Mouse (Mus musculus) left cerebral cortex, adult 8-10 months (tissue): ENCODE data around the gene Mtcl1. TPM values are rescaled to one million over a fixed set of nuclear protein-coding genes. Genes with fewer than 3 reads are reported as not detected.

ENCODE experiments used
- DNase-seq, 2 experiments: peaks; one replicate each; pipeline ENCODE4 v3.0.0; 2022; ENCODE audit warnings: low spot score in 2 of 2
- total RNA-seq, 4 experiments: library from RNA; stranded (reverse); gene quantifications; 2 replicates each; pipeline ENCODE4 v1.2.4; 2022

Mtcl1 gene
- total RNA-seq, 4 experiments from 2014 or later, result 111 to 123 (median 120) TPM

DNA sequence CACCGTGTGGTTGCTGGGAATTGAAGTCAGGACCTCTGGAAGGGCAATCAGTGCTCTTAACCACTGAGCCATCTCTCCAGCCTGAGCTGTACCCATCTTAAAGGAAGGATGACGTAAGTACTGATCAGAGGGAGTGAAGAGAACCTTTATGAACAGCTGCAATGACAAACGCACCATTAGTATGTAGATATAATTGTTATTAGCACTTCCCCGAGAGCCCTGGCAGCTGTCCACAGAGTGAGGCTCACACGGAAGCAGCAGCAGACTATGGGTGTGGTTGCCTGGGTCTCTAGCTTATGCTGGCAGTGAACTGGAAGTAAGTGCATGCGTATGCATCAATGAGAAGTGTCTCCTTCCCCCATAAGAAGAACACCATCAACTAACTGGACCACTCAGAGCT is 118.3 kb downstream of the Mtcl1 start:
- DNase-seq, result no peak

DNA sequence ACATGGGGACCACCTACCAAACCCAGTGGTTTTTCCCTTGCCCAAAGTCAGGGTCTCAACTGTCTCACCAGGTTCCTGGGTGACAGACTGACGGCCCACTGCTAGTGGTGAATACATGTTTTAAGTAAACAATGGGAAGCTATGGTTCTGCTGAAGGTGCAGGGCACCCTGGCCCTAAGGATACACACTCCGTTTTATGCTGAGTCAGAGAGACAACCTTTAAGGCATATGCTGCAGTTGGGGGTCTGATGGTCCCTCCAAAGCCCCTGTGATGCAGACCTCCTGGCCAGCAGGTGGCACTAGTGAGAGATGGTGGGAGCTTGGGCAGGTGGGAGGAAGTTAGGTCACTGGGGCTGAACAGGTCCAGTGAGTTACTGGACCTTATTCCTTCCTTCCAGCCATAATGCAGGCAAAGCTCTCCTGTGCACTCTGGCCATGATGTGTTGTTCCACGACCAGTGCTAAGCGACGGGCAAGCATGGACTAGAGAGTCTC is 123.0 kb downstream of the Mtcl1 start:
- DNase-seq, result no peak

DNA sequence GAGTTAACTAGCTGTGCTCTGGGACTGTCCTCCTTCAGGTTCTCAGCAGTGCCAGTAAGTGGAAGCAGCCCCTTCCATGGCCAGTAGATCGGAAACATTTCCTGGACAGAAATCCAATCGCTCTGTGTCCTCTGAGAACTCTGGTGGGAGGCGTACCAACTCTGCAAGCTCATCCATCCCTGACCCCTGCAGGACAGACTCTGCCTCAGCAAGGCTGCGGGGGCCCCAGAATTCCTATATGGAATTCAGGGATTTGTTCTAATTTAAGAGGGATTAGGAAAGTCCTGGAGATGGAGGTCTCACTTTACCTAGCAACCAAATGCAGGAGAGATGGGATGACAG is 123.4 kb downstream of the Mtcl1 start:
- no peak for DNase-seq

DNA sequence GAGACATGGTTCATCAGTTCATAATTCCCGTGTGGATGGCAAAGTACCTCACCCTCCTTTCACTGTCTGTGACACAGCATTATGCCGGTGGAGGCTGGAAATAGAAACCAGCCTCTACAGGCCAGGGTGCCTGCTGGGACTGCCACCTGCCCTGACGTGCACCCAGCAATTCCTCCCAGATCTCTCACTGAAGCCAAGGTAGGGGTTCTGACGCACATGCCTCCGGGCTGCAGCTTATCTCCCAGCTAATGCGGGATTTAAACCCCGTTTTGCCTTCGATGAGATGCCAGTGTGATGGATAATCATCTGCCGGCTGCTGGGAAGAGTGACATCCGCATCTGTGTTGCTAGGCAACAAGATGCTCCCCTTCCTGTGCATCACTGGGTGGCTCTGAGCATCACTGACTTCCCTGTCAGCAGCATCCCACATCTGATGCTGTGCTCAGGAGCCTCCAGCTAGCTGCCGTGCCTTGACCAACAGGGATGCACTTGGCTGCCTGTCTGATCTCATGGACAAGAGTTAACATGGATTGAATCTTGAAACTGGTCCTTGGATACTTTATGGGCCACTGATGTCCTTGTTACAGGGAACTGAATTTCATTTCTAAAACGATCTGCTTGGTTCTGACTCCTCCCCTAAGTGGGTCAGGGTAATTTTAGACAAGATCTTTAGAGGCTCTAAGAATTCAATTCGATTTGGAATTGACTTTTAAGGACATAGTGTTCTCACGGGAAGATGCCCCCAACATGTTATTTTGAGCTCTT is 123.9 kb downstream of the Mtcl1 start:
- peak in 1 of 2 experiments; percentile 74 for DNase-seq

DNA sequence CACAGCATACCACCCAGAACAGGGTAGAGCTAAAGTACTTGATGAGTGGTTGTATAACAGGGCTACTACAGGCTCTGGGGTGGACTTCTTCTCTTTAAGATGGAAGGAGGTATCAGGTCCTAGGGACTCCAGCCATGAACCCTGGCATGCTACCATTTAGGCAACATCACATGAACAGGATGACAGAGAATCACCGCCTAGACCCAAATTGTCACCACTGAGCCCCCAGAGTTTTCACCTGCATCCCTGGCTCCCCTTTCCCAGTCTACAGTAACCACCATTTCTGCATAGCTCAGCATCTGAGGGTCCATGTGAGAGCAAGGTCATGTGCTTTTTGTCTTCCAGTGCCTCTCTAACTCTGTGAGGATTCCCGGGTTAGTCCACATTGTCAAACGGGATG is 124.7 kb downstream of the Mtcl1 start:
- DNase-seq, result no peak

DNA sequence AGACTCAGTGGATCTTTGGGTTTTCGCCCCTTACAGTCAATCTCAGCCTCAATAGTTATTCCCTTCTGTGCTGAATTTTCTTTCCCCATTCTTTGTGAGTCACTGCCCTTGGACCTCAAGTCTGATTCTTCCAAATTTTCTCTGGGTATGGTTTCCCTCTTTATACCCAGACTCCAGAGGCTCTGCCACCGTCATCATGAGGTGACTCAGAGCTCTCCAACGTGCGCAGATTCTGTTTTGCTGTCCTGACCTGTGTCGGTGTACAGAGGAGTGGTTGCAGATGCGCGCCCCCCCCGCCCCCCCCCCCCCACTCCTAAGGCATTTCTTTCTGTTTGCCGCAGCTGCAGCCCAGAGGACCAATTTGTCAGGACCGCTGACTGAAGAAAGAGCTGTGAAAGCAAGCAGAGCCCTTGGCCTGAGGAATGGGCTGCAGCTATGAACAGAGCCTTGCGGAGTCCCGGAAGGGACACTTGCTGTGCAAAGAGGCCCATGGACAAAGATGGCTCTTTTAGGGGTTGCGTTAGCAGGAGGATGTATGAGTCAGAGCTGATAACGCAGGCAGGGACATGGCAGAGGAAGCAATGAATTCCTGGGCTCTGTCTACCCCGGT is 126.8 kb downstream of the Mtcl1 start:
- DNase-seq, result no peak

DNA sequence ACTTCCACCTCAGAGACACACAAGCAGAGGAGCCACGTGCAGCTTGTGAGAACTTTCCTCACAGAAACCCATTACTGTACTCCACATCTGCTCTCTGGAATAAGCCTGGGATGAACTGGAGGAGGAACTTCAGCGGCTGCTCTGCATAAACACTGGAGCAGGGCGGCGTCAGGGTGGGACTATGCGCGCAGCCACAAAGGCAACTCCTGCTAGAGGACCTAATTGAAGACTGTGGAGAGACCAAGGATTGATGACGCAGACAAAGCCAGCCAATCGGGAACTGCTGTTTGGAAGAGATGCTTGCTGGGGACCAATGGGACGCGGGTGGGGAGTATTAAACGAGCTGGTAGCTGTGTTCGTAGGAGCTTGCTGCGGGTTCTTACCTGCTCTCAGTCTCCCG is 127.6 kb downstream of the Mtcl1 start:
- DNase-seq, result no peak

DNA sequence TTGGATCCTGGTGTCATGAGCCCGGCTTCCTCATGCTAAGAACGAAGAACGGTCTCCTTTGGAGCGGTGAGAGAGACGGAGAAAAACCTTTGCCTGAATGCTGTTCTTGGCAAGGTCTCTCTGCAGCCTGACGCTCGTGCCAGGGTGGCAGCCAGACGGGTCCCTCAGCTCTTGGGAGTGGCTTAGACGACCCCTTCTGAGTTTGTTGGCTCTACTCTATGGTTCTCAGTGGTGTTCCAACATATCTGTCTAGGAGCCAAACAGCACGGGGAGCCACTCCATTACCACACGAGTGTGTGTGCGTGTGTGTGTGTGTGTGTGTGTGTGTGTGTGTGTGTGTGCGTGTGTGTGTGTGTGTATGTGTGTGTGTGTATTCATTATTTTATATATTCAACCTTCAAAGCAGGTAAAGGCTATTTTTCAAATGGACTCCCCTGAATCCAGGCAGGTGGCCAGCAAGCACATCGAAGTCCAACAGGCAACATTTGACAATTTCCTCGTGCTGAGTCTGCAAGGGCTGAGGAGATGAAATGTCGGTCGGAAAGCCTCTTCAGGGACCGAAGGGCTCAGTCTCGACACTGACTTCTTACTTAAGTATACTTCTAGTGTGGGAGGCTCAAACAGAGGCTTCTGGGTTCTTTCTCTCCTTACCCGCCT is 128.7 kb downstream of the Mtcl1 start:
- no peak for DNase-seq

DNA sequence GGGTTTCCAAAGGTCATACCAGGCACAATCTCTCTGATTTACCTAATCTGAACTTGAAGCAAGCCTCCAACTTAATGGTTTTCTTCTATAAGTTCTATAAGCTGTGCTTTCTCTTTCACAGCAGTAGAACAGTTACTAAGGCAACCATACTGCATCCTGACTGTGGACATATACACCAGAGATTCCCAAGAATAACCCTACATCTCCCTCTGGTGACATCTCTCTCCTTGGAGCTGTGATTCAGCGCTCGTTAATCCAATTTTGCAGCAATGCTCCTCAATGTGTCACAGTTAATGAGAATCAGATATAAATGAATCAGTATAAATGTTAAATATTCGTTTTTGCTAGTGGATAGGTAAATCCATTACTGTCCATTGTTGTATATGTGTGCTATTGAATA is 131.5 kb downstream of the Mtcl1 start:
- DNase-seq, result no peak

DNA sequence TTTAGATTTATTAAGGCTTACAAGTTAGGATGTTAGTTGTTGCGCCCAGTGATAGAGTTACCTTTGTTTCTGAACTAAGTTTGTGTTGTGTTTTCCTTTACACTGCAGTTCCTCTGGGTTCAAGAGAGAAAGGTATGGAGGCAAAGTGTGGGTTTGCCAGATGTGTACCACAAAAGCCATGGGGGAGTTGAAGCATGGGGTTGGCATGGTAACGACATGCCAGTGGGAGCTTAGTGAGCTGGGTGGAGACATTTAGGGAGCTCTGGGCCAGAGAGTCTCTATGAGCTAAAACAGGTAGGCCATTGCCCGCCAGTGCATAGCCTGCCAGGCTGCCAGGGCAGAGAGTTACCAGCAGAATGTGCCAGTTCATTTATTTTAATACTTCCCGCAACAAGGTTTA is 132.0 kb downstream of the Mtcl1 start:
- no peak for DNase-seq

DNA sequence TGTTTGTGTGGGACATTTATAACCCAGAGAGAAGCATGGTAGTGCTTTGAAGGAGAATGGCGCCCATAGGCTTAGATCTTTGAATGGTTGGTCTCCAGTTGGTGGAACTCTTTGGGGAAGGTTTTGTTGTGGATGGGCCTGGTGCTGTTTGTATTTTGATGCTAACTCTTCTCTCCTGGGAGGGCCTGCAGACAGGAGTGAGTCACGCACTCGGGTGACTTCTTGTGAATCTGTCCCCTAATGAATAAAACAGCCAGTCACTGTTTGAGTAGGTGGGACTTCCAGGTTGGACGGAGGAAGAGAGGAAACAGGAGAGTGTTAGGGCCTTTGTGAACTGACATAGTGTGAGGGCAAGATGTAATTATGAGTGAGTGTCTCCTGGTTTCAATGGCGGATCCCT is 132.4 kb downstream of the Mtcl1 start:
- DNase-seq, result no peak

DNA sequence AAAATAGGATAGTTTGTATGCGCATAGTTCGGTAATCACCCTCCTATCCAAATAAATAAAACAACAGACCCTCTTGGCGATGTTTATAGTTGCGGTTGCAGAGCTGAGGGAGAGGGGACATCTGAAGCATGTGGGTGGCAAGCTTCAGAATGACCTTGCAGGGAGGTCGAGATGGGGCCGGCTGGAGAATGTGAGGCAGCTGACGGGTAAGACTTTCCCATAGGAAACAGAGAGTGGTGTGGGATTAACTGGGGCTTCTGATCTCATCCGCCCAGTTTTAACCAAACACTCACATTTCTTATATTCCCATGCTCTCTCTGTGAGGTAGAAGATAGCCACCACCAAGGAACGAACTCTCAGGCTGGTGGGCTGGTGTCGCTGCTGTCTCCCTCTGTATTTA is 134.1 kb downstream of the Mtcl1 start:
- no peak for DNase-seq

DNA sequence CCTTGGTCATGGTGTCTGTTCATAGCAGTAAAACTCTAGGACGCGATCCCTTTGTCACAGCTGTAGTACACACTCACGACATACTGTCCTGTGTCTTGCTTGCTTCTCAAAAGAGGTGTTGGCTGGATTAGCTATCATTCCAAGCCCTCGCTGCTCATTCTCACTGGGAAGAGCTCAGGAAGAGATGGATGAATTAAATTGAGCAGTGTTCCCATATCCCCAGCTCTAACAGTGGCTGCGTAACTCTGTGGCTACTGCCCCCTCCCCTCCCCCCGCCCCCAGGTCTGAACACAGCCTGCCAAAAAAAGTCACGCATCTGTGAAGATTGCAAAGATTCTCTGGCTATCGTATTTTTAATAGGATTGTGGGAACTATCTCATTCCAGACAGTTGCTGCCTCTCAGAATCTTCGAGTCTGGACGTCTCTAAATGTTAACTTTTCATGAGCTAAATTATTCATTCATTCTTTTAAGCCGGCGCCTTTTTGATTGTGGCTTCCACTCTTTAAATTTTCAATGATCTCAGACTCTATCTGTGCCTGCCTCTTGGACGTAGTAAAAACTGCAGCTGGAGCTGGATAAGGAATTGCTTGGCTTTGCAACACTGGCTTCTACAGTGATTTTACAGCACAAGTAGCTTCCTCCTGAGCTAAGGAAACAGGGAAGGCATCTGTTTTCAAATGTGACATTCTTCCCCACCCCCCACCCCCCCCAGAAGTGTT is 134.8 kb downstream of the Mtcl1 start:
- DNase-seq, result no peak

DNA sequence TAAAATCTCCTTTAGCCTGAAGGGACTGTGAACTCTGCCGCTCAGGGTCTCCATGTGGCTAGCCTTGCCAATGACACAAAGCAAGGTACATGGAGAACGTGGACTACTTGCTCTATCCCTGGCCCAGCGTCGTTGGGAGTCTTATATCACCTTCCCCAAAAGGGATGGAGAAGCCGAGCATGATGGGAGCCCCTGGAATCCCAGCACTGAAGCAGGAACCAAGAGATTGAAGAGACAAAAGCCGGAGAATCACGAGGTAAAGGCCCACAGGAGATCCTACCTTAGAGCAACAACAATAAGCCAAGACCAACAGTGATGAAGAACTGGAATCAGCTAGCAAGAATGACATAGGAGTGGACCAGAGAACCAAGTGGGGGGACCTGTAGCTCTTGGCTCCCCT is 147.6 kb downstream of the Mtcl1 start:
- DNase-seq, result no peak

DNA sequence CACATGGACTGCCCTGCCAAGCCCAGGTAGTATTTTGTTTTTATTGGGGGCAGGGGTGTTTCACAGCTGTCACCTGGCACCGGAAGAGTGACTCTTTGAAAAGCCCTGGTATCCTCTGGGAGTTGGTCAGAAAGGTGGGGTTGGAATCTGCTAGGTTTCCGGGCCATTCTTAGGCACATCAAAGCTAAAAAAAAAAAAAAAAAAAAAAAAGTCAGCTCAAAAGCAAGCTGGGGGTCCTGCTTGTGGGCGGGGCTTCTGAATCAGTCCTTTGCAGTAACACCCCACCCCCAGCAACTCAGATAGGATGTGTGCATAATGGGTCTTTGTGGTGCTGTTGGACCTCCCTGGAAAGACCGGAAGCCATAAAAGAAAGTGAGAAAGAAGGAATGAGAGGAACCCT is 148.3 kb downstream of the Mtcl1 start:
- DNase-seq, result no peak

DNA sequence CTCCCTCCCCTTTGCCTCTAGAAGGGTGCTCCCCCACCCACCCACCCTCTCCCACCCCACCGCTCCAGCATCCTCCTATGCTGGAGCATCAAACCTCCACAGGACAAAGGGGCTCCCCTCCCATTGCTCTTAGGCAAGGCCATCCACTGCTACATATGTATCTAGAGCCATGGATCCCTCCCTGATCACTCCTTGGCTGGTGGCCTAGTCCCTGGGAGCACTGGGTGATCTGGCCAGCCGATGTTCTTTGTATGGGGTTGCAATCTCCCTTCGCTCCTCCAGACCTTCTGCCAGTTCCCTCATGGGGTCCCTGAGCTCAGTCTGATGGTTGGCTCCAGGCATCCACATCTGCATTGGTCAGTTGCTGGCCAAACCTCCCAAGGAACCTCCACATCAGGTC is 151.8 kb downstream of the Mtcl1 start:
- no peak for DNase-seq

DNA sequence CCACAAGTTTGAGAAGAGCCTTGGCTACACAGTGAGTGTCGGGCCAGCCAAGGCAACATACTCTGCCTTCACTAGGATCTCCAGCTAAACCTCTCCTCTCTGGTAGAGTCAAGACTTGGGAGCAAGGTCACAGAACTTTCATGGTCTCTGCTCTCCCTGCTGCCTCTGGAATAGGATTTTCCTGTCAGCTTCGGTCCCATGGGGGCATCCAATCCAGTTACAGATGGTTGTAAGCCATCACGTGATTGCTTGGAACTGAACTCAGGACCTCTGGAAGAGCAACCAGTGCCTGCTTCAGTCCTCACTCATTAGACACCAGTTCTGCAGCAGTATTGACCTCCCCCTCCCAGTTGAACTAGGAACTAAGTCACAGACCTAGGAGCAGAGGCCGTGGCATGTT is 156.0 kb downstream of the Mtcl1 start:
- no peak for DNase-seq

DNA sequence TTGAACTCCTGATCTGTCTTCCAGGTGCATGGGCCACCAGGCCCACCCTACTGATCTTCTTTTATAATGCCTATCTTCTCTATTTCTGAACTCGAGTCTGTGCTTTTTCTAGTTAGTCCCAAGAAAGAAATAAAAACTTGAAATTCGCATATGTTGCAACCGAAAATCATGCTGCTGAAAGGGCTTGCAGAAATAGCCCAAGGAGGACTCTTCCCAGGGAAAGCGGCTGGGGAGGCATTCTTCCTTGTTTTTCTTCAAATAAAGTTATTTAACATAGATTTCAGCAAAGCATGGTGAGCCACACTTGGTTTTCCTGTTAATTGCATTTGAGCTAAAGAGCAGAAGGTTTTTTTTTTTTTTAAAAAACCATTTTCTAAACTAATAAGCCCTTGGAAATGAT is 159.7 kb downstream of the Mtcl1 start:
- DNase-seq, result no peak
